8 mouse cellular contexts compared by ENCODE assay signal in genomic region chr10:123263876-123264309, GRCm38 (mm10). TPM values are rescaled to one million over a fixed set of nuclear protein-coding genes. Genes with fewer than 3 reads are reported as not detected.
A peak's percentile ranks its signal among the peaks of the same experiment; 100 is the strongest.
DNase-seq lines count a peak whose midpoint lies in the region; TF ChIP-seq lines count a peak whose summit lies in the region.

Gene Fam19a2 (plus strand): TSS chr10:123263996.

- H3K27ac ChIP-seq in heart, adult 2 months, result no peak within 1 kb of the TSS

- intact Hi-C loops in heart, adult 2 months (cut with DNase I), result no loop called here

- DNase-seq in 3T3-L1 (ENCODE audit: low read depth, low spot score) (peak; percentile 86), ZHBTc4 (ENCODE audit: low read depth, low spot score) (peak; percentile 76), liver (peak; percentile 30)
- DNase-seq in embryo, embryonic 11 days, result peak; percentile 85
- DNase-seq in heart, adult 2 months, result peak; percentile 5 to 29
- DNase-seq in kidney, adult 8-10 months, result peak; percentile 13 to 15
- DNase-seq in testis, postnatal 10 days (ENCODE audit: low spot score), result peak; percentile 50

- H3K27me3 ChIP-seq in heart, adult 2 months (ENCODE audit: control insufficient read depth, insufficient read depth, low read length), result peaks cover 19% of the 10 kb centered on the region
- H3K27me3 ChIP-seq in myocyte (ENCODE audit: control insufficient read depth, insufficient read depth, insufficient read length), result peaks cover 4% of the 10 kb centered on the region

- TF ChIP-seq POLR2A in heart, adult 2 months (IDR thresholded peaks at IDR 0.05; ENCODE audit: insufficient read depth, low read depth, low read length), result no peak
- no peak for TF ChIP-seq POLR2A in myocyte (IDR thresholded peaks at IDR 0.05; ENCODE audit: insufficient read length, low read depth)

- 2% methylated on average over 12 of the region's 12 CpGs for WGBS in heart, adult 2 months

- H3K36me3 ChIP-seq in heart, adult 2 months (ENCODE audit: control insufficient read depth, insufficient read depth, low read length), result no peaks in the 10 kb centered on the region
- no peaks in the 10 kb centered on the region for H3K36me3 ChIP-seq in myocyte (ENCODE audit: control insufficient read depth, insufficient read depth)

- peaks cover 2% of the 10 kb centered on the region for H3K4me1 ChIP-seq in heart, adult 2 months (ENCODE audit: control insufficient read depth, insufficient read depth, low read length)

- TF ChIP-seq EP300 in heart, adult 2 months (IDR thresholded peaks at IDR 0.05; ENCODE audit: insufficient read depth, low read depth, low read length), result no peak

- H3K9ac ChIP-seq in heart, adult 2 months (ENCODE audit: low read depth, low read length), result no peak within 1 kb of the TSS

- peak within 1 kb of the TSS; percentile 83 for H3K4me2 ChIP-seq in myocyte (ENCODE audit: low read depth)

- peak; percentile 87 for TF ChIP-seq CTCF in heart, adult 2 months (IDR thresholded peaks at IDR 0.05)

- H3K4me3 ChIP-seq in heart, adult 2 months, result peak within 1 kb of the TSS; percentile 12; the same call in 1 of the 2 replicates
- H3K4me3 ChIP-seq in myocyte, result peak within 1 kb of the TSS; percentile 21

- H3K79me2 ChIP-seq in heart, adult 2 months (replicated peaks; ENCODE audit: control insufficient read depth, insufficient read depth, low read length), result no peaks in the 10 kb centered on the region
- H3K79me2 ChIP-seq in myocyte (ENCODE audit: control insufficient read depth, insufficient read depth), result no peaks in the 10 kb centered on the region

- H3ac ChIP-seq in myocyte (ENCODE audit: control insufficient read depth, insufficient read length), result no peak within 1 kb of the TSS

TF ChIP-seq in myocyte, 11 proteins besides CTCF, POLR2A, EP300 and RAD21:
- no peak for TF ChIP-seq POLR2AphosphoS2 (IDR thresholded peaks at IDR 0.05; ENCODE audit: insufficient read length, low read depth)
- TF ChIP-seq MYOG (IDR thresholded peaks at IDR 0.05; ENCODE audit: control insufficient read depth in 1 of 3, insufficient read depth in 1 of 3, insufficient read length in 2 of 3, low read depth in 2 of 3), result no peak
- no peak for TF ChIP-seq TCF12 (IDR thresholded peaks at IDR 0.05; ENCODE audit: insufficient read depth, poor library complexity, severe bottlenecking)
- TF ChIP-seq SRF (IDR thresholded peaks at IDR 0.05; ENCODE audit: control insufficient read depth, insufficient read length, low read depth), result no peak
- TF ChIP-seq USF1 (IDR thresholded peaks at IDR 0.05; ENCODE audit: low read depth), result no peak

RNA-seq across cellular contexts. Expression of gene Fam19a2, which starts in this region (rescaled TPM):
- under 1 TPM; 0.11 to 0.13 TPM for total RNA-seq in heart, adult 2 months (2021)
- not detected in 2 replicates for polyA plus RNA-seq in heart, adult 2 months (2012; rRNA removed)
- 0.01 TPM for polyA plus RNA-seq in myocyte (2012; fragmentation: generic; extraction: Trizol)

Comparison
In these comparisons a context has a peak if more than half of its experiments do, and no peak if none do; other contexts are left out.
1. Peak in DNase-seq and H3K4me3 ChIP-seq in heart, adult 2 months; RNA of the gene not detected or under 1 TPM.
2. DNase-seq: peak in every context shown above with its lines; median percentile 86 in 3T3-L1; 85 in embryo, embryonic 11 days; 76 in ZHBTc4; 50 in testis, postnatal 10 days; 30 in liver; 17 in heart, adult 2 months; 14 in kidney, adult 8-10 months.